Mouse (Mus musculus) gastrocnemius, adult 8-10 months (tissue): ENCODE results near the gene Mast4. TPM values are rescaled to one million over a fixed set of nuclear protein-coding genes. Genes with fewer than 3 reads are reported as not detected.
"Not testable (repeated sequence)": the region's sequence is repeated elsewhere in the genome, so short reads cannot be mapped to it uniquely, and the experiment has no call there.

Experiments
- DNase-seq, 2 experiments: peaks; one replicate each; pipeline ENCODE4 v3.0.0; 2022; ENCODE audit warnings: low spot score in 2 of 2
- total RNA-seq, 4 experiments: library from RNA; stranded (reverse); gene quantifications; 2 replicates each; pipeline ENCODE4 v1.2.4; 2022

The Mast4 gene
- total RNA-seq, 4 experiments from 2014 or later: 39.8 to 69.8 (median 49.5) TPM

DNA sequence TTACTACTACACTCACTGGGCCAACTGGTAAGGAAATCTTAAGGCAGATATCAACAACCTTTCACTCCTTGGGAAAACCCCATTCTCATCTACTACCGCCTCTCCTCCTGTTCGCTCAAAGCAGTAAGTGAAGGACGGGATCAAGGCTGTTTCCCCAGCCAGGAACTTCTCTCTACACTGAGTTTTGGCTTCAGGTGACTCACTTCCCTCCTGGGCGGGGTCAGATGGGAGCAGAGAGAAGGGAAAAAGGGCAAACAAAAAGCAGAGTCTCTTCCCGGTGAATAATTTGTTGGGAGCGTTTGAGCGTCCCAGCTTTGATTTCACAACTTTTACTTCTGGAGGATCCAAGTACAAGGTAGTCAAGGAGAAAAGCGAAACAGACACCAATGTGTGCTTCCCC lies 578.2 kb downstream of the Mast4 start:
- DNase-seq: no peak

DNA sequence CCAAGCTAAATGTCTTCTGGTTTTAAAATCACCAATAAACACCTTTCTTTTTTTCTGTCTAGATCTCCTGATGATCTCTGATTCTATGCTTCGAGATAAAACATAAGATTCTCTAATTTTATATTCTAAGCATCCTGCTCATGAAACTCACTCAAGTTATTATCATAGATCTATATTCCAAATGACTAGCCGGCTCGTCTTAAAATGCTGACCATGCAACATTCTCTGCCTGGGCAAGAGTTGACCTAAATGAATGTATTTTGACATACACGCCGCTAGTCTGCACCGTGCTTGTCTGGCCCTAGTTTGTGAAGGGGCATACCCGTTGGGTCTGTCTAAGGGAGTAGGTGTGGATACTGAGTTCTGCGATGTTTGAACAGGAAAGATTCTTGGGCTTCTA lies 579.2 kb downstream of the Mast4 start:
- no peak for DNase-seq

DNA sequence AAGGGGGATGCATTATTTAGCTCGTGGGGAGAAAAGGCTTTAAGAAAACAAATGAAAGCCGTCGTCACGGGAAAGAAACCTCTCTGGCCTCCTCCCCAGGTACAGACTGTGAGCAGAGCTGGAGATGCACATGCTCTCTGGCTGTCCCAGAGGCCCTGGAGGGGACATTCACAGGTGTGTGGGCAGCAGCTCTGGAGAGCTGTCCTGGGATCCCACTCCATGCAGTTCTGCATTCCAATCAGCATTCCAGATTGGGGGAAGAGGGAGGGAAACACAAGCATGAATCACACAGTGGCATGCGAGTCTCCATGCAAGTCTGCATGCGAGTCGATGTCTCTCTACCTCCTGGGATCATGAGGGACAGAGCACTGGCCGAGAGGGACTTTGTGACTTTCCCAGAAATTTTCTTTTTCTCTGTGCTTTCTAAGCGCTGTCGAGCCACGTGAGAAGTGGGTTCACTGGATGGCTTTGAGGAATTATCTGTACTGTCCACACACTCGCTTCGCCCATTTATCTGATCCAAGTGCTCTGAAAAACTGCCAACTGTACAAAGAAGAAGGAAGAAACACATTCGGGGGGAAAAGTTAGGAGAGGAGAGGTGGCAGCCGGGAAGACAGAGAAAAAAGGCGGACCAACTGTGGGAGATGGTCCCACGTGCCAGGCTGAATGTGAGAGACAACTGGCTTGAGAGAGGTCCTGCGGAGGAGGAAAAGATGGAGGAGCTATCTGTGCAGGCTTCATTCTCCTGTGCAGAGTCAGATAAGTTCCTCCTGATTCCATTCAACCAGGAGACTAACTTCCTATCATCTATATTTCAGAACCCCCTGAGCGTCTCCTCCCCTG lies 580.4 kb downstream of the Mast4 start:
- DNase-seq: no peak

DNA sequence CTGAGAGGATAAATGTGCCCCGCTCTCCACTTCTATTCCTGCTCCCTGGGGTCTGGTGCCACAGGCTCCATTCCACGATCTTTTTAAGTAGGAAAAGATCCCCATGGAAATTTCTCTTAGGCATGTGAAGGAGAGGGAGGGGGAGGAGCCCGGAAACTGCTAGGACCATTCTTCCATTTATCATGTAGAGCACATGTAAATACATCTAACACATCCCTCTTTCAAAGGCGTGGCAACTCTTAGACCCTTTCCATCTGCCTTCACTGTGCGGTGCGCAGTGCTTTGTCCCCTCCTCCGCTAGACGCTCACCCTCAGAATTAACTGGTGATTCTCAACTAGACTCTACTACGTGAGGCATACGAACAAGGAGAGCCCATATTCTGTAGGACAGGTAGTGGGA lies 584.4 kb downstream of the Mast4 start:
- DNase-seq: no peak

DNA sequence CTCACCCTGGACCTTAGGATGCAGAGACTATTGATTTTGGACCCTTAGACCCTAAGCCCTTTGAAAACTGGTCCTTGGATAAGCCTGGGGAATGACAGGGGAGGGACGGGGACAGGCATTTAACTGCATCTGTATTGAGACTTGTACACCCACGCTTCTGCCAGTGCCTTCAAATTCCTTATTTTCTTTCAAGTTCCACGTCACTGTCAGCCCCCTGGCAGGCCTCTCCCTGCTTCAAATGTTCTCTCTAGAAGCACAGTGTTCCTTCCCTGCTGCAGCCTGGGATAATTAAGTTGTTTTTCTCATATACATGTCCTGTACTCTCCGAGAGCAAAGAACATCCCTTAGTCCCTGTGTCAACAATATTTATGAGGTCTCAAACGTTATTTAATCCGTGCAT lies 585.1 kb downstream of the Mast4 start:
- DNase-seq: no peak

DNA sequence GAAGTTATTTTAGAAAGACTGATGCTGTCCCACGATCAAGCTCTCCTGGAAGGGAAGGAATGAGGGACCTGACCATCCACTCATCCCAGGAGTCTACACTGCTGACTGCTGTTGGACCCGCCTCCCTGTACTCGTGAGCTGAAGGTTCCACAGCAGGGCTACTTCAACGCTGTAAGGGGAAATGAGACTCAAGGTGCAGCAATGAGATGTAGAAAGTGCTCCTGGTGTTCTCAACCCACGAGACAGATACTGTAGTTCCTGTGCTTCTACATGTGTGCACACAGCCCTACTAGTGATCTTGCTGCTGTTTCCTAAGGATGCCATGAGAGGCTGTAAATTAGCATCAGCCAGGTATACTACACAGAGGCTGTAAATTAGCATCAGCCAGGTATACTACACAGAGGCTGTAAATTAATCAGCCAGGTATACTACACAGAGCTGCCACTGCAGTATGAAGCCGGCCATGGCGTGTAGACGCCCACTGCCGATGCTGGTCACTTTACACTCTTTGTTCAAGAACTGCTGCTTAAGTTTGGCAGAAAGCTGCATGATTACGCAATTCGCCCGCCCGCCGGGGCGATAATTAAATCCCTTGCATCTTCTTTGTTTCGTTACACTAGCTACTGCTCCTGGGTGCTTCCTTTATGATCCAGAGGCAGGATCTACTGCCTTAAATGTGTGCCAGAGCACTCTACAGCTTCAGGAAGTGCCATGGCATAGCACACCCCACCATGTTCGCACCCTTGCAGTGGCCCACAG lies 587.3 kb downstream of the Mast4 start:
- no peak for DNase-seq

DNA sequence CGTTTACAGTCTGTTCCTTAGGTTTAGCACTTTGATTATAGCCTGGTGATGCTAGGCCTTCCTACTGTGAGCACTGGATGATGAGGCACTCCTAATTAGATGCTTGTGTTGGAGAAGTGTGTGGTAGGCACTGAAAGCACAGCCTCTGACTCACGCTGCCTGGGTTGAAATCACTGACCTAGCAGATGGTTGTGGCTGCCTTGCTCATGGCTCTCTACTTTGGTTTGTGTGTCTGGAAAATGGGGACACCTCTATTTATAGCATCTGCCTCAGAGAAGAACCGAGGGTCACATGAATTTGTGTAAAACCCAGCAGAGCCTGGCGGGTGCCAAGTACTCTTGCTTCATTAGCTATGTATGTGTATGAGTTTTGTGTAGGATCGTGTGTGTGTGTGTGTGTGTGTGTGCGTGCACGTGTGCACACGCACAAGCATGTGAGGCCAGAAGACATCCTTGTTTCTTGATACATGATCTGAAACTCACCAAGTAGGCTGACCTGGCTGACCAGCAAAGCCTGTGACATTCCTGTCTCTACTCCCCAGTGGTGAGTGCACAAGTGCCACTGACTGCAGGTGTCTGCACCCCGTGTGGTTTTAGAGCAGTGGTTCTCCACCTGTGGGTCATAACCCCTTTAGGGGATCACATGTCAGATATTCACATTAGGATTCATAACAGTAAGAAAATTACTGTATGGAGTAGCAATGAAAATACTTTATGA lies 588.5 kb downstream of the Mast4 start:
- no peak for DNase-seq

DNA sequence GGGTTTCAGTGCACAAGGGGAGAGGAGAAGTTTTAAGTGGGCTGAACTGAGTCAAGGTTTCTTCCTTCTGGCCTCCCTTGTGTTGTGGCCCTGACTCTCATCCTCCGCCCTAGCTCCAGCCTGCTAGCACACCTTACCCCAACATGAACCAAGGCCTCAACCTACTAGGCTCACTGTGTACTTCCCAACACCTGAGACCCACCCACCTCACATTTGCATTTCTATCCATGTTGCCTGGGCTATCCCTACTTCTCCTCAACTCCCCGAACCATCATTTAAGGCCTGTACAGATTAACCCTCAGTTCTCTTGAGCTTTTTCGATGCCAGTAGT lies 589.1 kb downstream of the Mast4 start:
- no peak for DNase-seq

DNA sequence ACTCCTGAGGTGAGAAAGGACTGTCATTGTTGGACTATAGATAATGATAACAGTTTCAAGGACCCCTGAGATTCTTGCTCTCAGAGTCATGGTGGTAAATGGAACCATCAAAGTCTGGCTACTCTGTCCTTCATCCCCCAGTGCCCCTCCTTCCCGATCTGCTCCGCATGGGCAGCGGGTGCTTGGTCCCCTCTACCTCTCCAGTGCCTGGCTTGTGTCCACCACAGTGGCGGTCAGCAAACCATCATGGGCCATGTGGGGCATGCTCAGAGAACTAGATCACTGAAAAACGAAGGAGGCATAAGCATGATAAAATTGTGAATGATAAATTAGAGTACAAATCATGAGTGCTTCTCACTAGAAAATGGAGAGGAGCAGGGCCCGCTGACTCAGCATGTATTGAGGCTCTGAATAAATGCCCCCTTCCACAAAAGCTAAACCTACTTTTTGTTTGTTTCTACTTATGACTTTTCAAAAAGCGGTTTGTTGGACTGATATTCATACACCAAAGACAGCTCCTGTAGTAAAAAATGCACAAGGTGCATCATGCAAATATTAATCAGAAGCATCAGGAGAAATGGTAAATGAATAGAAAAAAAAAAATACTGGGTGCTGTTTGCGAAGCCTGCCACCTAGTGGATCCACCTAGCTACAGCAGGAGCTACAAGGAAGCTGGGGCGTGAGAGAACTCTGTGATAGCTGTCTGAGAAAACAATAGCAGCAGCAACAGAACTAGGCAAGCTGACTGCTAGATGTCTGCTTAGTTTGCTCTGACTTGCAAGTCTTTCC lies 589.6 kb downstream of the Mast4 start:
- DNase-seq: no peak

DNA sequence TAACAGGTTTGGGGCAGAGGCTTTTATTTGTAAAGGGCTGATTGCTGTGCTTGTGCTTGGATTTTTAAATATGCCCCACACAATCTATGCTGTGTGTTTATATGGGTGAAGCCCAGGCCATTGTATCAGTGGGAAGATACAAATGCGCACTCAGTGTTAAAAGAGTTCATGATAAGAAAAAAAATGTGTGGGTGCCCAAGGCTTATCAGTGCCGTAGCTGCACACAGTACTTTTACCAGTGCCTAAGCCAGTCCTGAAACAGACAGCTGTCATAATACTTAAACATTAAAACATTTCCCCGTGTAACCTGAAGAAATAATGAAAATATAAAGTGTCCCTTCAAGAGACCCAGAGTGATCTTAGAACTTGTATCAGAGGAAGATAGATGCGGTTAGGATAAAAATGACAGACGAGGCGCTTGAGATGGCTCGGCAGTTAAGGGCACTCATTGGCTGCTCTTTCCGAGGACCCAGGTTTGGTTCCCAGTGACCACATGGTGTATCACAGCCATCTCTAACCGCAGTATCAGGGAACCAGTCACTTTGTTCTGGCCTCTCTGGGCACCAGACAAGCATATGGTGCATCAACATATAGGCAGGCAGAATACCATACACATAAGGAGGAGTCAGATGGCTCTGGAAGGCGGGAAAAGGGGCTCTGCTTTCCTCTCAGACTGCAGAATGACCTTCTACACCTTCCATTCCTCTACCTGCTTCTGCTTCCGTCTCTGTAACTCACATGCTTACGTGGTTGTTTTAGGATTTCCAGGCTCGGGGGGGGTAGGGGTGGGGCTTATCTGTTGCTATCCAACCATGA lies 594.4 kb downstream of the Mast4 start:
- no peak for DNase-seq

DNA sequence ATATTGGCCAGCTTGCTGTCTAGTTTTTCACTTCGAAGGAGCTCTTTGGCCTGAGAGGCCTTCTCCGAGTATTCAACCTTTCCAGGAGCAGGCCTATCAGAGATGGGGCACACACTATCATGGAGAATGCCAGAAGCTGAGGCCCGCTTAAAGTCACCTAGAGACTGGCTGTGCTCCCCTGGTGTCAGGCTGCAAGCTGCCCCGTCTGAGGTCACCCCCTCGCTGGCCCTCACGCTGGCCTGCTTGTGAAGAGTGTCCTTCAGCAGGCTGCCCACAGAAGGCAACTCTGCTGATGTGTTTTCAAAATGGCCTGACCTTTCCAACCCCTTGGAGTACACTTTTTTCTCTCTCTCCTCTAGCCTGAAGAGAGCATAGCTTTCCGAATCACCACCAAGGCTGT lies 596.5 kb downstream of the Mast4 start:
- DNase-seq: no peak

DNA sequence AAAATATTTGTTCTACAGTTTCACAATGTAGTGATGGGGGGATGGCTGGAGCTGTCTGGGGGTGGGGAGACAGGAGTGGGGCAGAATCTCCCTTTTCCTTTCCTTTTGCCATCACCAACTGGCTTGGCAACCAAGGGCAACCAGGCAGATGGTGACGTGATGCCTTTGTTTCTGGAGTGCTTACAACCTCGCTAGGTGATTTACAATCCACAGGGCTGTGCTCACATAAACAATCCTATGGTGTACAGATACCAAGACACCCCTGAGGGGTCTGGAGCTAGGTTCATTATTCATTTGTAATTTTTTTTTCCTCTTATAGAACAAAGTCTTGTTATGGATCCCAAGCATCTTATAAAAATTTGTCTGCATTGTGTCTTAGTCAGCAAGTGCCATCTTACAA lies 601.2 kb downstream of the Mast4 start:
- DNase-seq: no peak

DNA sequence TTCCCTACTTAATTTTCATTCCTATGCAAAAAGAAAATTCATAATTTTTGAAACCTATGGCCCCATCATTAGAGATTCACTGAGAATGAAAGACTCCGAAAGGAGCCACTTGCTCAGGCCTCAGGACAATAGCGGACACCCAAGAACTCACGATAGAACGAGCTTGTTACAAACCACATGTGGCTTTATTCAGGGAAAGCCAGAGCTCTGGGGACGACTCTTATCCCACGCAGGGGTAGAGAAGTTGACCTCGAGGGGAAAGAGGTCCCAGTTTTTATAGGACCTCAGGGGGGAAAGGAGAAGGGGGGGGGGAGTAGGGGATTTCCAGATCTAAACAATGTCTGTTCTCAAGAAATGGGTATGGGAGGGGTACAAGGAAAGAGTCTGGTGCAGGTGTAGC lies 605.3 kb downstream of the Mast4 start:
- not testable (repeated sequence) for DNase-seq

DNA sequence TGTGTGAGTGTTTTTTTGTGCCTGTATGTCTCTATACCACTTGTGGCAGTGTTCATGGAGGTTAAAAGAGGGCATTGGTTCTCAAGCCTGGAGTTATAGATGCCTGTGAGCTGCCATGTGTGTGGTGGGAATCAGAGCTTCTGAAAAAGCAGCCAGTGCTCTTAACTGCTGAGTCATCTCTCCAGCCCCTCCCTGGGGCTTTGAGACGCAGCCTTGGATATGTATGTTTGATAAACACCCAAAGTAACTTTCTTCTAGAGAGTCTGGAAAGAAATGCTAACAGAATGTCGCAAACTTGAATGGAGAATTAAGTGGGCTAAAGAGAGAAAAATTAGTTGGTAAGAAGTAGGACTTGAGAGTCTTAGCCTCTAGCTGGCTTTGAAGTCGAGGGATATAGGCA lies 606.3 kb downstream of the Mast4 start:
- no peak for DNase-seq

DNA sequence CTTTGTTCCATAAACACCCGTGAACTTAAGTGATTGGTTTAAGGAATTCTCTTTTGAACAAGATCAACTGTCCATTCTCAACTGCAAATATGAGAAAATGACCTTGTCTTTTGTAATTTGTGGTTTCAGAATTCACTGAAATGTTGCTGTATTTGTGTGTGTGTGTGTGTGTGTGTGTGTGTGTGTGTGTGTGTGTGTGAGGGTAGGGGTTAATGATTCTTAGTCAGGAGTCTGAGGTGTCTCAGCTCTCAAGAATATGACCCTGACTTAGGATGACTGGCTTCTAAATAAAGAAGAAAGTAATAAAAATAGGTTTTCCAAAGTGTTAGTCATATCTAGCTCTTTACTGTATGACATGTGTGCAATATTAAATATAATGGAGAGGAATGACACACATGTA lies 607.4 kb downstream of the Mast4 start:
- no peak for DNase-seq

DNA sequence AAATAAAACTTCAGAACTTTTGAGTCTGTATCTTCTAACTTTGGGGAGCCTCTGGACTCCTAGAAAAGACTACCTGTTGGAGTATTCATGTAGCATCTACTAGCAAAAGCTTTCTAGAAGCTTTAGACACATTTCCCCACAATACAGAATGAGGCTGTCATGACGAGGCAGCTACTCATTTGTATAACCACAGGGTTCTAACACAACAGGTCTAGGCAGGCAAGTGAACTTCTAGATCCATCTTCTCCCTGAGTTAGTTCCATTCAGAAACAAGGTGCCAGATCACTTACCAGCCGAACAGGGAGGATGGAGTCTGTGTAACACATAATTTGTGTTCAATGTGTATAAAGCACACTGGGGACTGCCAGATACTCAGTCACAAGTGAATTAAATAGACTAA lies 608.4 kb downstream of the Mast4 start:
- no peak for DNase-seq

DNA sequence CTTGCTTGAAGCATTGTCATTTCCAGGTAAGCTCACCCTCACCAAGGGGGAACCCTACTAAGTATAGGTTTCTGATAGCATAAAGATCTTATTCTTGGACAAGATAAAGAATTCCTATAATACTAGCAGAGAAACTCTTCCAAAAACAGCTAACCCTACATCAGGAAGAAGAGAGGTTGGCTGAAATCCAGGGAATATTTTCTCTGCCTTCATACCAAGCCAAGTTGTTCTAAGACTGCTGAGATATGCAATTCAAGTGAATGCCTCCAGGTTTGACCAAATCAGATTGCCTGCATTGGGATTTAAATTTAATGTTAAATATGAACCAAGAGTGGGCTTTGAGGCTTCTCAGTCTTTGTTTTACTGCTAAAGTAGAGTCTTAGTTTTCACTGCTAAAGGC lies 608.9 kb downstream of the Mast4 start:
- DNase-seq: no peak

DNA sequence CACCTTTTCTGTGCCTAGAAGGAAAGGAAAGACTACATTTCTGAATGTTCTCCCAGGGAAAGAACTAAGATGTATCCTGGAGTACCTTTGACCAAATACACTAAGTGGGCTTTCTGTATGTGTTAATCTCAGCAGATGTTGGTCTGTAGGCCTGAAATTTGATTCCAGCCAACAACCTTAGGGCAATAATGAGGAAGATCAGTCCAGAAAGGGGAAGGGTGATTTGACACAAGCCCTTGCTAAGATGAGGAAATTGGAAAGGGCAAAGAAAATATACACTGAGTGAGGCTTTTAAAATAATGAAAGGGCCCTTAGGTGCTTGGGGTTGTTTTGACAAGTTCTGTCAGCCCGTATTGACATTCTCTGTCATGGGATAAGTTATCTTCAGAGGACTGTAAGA lies 617.3 kb downstream of the Mast4 start:
- DNase-seq: no peak

DNA sequence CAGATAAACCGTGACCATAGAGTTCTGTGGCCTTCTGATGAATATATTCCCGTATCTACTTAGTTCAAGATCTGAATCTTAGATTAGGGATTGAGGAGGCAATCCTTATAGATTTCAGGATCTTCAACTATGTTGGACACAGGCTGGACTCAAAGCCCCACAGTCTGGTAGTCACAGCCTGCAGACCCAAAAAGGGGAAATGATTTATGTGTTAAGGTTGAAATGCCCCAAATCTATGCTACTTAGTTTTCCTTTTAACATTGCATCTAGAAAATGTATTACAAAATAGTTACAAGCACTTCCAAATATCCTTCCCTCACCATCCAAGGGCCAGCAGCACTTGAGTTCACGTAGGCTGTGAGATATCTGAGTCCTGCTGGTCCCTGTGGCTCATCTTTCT lies 633.6 kb downstream of the Mast4 start:
- DNase-seq: no peak

DNA sequence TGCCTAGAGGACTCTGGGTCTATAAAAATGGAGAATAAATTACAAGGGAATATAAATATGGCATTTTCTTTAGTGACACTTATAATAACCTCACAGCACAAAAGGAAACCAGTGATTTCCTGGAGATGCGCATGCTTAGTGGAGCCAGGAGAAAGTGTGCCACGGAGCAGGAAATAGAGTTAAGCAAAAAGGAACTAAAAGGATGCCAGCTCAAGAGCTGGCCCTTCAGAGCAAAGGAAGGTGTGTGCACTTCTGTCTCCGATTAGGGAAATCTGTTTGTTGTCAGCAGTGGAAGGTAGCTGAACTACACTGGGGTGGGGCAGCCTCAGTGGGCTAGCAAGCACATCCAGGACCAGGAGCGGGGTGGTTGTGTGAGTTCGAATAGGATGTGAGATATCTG lies 634.1 kb downstream of the Mast4 start:
- DNase-seq: no peak
